Mouse (Mus musculus) embryonic facial prominence, embryonic 10.5 days (tissue): ENCODE results near the gene Ubr4. TPM values are rescaled to one million over a fixed set of nuclear protein-coding genes. Genes with fewer than 3 reads are reported as not detected.
A peak's percentile ranks its signal among the peaks of the same experiment; 100 is the strongest.
"Not testable (repeated sequence)": the region's sequence is repeated elsewhere in the genome, so short reads cannot be mapped to it uniquely, and the experiment has no call there.

Source experiments
- DNase-seq: peaks from one replicate; pipeline ENCODE4 v3.0.0-alpha.2; 2017; ENCODE audit warnings: low spot score
- H3K27ac ChIP-seq: fragments of 300-500 bp; sonication (generic); replicated peaks from 2 replicates; pipeline ENCODE4 v1.5.1; 2016; ENCODE audit warnings: mild to moderate bottlenecking
- H3K27me3 ChIP-seq: fragments of 300-500 bp; sonication (generic); replicated peaks from 2 replicates; pipeline ENCODE4 v1.6.1; 2016; ENCODE audit warnings: low read depth, mild to moderate bottlenecking; ENCODE audit not compliant: poor library complexity, severe bottlenecking
- H3K36me3 ChIP-seq: fragments of 300-500 bp; sonication (generic); replicated peaks from 2 replicates; pipeline ENCODE4 v1.6.1; 2016; ENCODE audit warnings: mild to moderate bottlenecking, moderate library complexity
- H3K4me1 ChIP-seq: fragments of 300-500 bp; sonication (generic); 2 replicates; pipeline ENCODE4 v1.6.1; 2016
- H3K4me3 ChIP-seq: fragments of 300-500 bp; sonication (generic); 2 replicates; pipeline ENCODE4 v1.5.1; 2016; ENCODE audit warnings: mild to moderate bottlenecking, moderate library complexity
- H3K9me3 ChIP-seq: fragments of 300-500 bp; sonication (generic); 2 replicates; pipeline ENCODE4 v1.6.1; 2016; ENCODE audit warnings: mild to moderate bottlenecking
- WGBS: fragments of 180-500 bp; shearing (Covaris S2); methylation state at CpG from one replicate; pipeline ENCODE4 v1.1.7; 2016; 5-methylcytosine and 5-hydroxymethylcytosine counted together
- polyA plus RNA-seq: library from polyadenylated mRNA; unstranded; fragments of >200 nt; fragmentation: Nextera tagmentation; extraction: Ambion mirVana; gene quantifications from 2 replicates; pipeline ENCODE4 v1.2.1, GENCODE M21; 2016

The Ubr4 gene
- polyA plus RNA-seq, 1 experiment from 2014 or later: 60.5 TPM

DNA sequence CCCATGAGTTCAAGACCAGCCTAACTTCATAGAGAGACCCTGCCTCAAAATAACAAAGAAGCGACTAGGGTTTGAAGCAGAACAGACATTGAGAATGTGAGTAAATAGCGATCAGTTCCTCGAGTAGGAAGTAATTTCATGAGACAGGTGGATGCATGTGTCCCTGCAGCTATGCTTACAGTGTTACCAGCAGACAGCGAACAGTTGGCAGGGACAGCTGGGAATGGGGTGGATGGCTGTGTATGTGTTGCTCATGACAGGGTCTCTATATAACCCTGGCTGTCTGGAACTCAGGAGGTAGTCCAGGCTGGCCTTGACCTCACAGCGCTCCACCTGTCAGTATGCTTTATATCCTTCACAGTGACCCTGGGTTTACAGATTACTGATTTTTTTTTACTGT, 15.6 kb downstream of the Ubr4 start:
- Histone ChIP-seq H3K4me1 (no peaks in the 10 kb centered on the region), H3K4me3 (no peak overlapping the region), H3K36me3 (peaks cover 99% of the 10 kb centered on the region), H3K27me3 (no peaks in the 10 kb centered on the region), H3K27ac (no peak overlapping the region), H3K9me3 (no peaks in the 10 kb centered on the region)
- 95% methylated on average over 5 of the region's 5 CpGs for WGBS
- DNase-seq: no peak

DNA sequence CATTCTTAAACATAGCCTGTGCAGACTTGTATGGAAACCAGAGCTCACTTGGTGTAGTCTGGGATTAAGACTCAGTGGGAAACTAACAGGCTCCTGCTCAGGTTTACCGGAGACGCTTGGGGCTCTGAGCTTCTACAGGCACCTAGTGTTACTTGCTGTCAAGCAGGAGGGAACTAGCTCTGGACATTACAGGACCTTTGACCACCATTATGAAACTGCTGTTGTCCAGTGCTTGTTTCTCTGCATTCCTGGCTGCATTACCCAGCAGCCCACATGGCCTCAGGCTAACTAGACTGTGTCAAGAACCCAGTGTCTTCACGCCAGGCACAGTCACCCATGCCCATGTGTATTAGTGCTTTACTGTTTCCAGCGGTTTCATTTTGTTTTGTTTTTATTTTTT, 20.7 kb downstream of the Ubr4 start:
- Histone ChIP-seq H3K36me3 (peaks cover 99% of the 10 kb centered on the region), H3K27me3 (no peaks in the 10 kb centered on the region), H3K27ac (no peak overlapping the region), H3K4me1 (no peaks in the 10 kb centered on the region), H3K4me3 (no peak overlapping the region), H3K9me3 (no peaks in the 10 kb centered on the region)
- no peak for DNase-seq
- 83% methylated on average over 4 of the region's 4 CpGs for WGBS

- Histone ChIP-seq H3K27ac (no peak overlapping the region), H3K4me3 (no peak overlapping the region), H3K4me1 (no peaks in the 10 kb centered on the region), H3K27me3 (no peaks in the 10 kb centered on the region), H3K9me3 (no peaks in the 10 kb centered on the region), H3K36me3 (peaks cover 96% of the 10 kb centered on the region)
- DNase-seq: no peak
- 91% methylated on average over 10 of the region's 10 CpGs for WGBS
Observed at GRCm38 (mm10) chr4:139373531-139373930, 21.1 kb downstream of the Ubr4 start.

DNA sequence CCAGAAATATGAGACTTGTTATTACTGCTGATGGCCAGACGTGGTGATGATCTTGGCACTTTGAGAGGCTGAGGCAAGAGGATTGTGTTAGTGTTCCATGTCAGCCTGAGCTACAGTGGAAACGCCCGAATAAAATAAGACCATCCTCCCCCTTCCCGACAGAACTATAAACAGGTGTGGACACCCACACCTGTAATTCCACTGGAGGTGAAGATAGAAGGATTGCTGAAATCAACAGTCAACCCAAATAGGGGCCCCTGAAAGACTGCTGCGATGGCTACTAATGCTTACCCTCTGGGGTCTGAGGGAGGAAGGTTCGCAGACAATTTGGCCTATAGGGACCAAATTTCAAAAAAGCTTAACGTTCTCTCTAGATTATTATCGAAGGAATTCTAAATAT, 27.3 kb downstream of the Ubr4 start:
- peaks cover 36% of the 10 kb centered on the region for H3K36me3 ChIP-seq

DNA sequence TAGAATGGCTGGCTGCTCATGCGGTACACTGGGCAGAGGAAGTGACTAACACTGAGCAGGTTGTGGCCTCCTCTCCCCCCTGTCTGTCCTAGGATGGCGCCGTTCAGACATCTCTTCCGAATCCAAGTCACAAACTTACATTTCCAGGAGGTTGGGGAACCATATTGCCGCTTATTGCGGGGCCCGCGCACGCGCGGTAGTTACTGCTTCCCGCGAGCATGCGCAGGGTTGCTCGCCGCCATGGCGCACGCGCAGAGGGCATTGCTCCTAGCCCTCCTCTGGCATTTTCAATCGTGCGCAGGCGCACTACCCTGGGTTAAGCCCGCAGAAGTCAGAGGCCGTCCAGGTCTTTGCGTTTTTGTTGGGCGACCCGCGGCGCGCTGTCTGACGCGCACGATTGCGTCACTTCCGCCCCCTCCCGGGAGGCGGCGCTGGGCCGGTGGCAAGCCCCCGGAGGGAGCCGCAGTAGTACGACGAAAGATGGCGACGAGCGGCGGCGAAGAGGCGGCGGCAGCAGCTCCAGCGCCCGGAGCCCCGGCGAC, 27.9 kb downstream of the Ubr4 start:
- peaks cover 27% of the 10 kb centered on the region for H3K4me1 ChIP-seq

More for the DNA sequence above, 27.3 kb downstream of the Ubr4 start:
- no peaks in the 10 kb centered on the region for H3K27me3 ChIP-seq
- DNase-seq: no peak
- no peaks in the 10 kb centered on the region for H3K9me3 ChIP-seq
- 15% methylated on average over 8 of the region's 8 CpGs for WGBS
- H3K4me3 ChIP-seq: peak overlapping the region; percentile 97
- peaks cover 27% of the 10 kb centered on the region for H3K4me1 ChIP-seq
- H3K27ac ChIP-seq: peak overlapping the region; percentile 88

DNA sequence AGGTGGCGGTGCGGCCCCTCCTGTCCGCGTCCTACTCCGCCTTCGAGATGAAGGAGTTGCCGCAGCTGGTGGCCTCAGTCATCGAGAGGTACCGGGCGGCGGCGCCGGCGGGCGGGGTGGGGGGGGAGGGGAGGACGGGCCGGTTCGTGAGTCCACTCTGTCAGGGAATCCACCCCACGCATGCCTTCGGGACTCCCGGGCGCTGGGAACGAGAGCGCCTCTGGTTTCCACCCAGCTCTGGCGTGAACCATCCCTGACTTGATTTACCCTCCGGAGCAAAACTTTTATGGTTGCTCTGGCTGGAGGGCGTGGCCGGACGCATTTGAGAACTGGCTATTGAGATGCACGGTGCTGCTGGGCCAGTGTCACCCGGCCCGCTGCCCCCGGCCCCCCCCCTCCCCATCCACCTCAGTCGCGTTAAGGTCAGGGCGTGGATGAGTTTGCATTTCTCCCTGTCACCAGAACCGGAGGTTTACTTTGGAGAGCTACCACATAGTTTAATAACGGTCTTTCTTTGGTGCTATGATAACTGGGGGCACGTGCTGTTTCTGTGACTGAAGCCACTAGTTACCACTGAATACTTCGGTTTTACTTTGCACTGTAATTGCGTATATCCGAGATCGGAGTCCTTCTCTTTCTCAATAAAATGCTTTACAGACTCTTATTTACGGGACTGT, 28.5 kb downstream of the Ubr4 start:
- peaks cover 24% of the 10 kb centered on the region for H3K36me3 ChIP-seq
- H3K4me1 ChIP-seq: peaks cover 27% of the 10 kb centered on the region
- H3K9me3 ChIP-seq: no peaks in the 10 kb centered on the region
- WGBS: 4% methylated on average over 43 of the region's 44 CpGs
- H3K4me3 ChIP-seq: peak overlapping the region; percentile 97
- H3K27ac ChIP-seq: peak overlapping the region; percentile 88
- H3K27me3 ChIP-seq: no peaks in the 10 kb centered on the region
- DNase-seq: no peak

More for the DNA sequence above, 27.9 kb downstream of the Ubr4 start:
- WGBS: under 1% methylated on average over 54 of the region's 54 CpGs
- Histone ChIP-seq H3K27ac (peak overlapping the region; percentile 88), H3K4me3 (peak overlapping the region; percentile 97), H3K9me3 (no peaks in the 10 kb centered on the region), H3K36me3 (peaks cover 30% of the 10 kb centered on the region), H3K27me3 (no peaks in the 10 kb centered on the region)
- peak; percentile 100 for DNase-seq

- DNase-seq: no peak
- H3K36me3 ChIP-seq: peaks cover 18% of the 10 kb centered on the region
- H3K9me3 ChIP-seq: no peaks in the 10 kb centered on the region
- peak overlapping the region; percentile 88; the same call in 1 of the 2 replicates for H3K27ac ChIP-seq
- WGBS: 63% methylated on average over 4 of the region's 4 CpGs
- peak overlapping the region; percentile 97 for H3K4me3 ChIP-seq
- H3K27me3 ChIP-seq: no peaks in the 10 kb centered on the region
- H3K4me1 ChIP-seq: peaks cover 27% of the 10 kb centered on the region
Observed at GRCm38 (mm10) chr4:139381452-139381845, 29.0 kb downstream of the Ubr4 start.

- Histone ChIP-seq H3K27me3 (no peaks in the 10 kb centered on the region), H3K9me3 (no peaks in the 10 kb centered on the region), H3K36me3 (peaks cover 10% of the 10 kb centered on the region), H3K27ac (no peak overlapping the region), H3K4me1 (peaks cover 27% of the 10 kb centered on the region), H3K4me3 (peak overlapping the region; percentile 97; the same call in 1 of the 2 replicates)
- DNase-seq: no peak
- 85% methylated on average over 7 of the region's 7 CpGs for WGBS
Observed at GRCm38 (mm10) chr4:139382231-139382630, 29.8 kb downstream of the Ubr4 start.

GRCm38 (mm10) chr4:139385841-139386240, 33.4 kb downstream of the Ubr4 start:
- not testable (repeated sequence) for DNase-seq, H3K27me3 ChIP-seq, H3K27ac ChIP-seq, H3K9me3 ChIP-seq, H3K4me3 ChIP-seq
- Histone ChIP-seq H3K36me3 (peaks cover 27% of the 10 kb centered on the region), H3K4me1 (peaks cover 22% of the 10 kb centered on the region)
- WGBS: 92% methylated on average over 5 of the region's 5 CpGs

- peaks cover 12% of the 10 kb centered on the region for H3K4me1 ChIP-seq
- no peaks in the 10 kb centered on the region for H3K27me3 ChIP-seq
- H3K36me3 ChIP-seq: peaks cover 37% of the 10 kb centered on the region
- no peaks in the 10 kb centered on the region for H3K9me3 ChIP-seq
- WGBS: 70% methylated on average over 6 of the region's 6 CpGs
- no peak overlapping the region for H3K27ac ChIP-seq
- DNase-seq: no peak
- H3K4me3 ChIP-seq: no peak overlapping the region
Observed at GRCm38 (mm10) chr4:139386869-139387319, 34.5 kb downstream of the Ubr4 start.

GRCm38 (mm10) chr4:139389557-139389956, 37.1 kb downstream of the Ubr4 start:
- H3K27me3 ChIP-seq: no peaks in the 10 kb centered on the region
- H3K4me3 ChIP-seq: no peak overlapping the region
- no peaks in the 10 kb centered on the region for H3K9me3 ChIP-seq
- H3K4me1 ChIP-seq: no peaks in the 10 kb centered on the region
- peaks cover 62% of the 10 kb centered on the region for H3K36me3 ChIP-seq
- 71% methylated on average over 4 of the region's 4 CpGs for WGBS
- no peak for DNase-seq
- no peak overlapping the region for H3K27ac ChIP-seq

DNA sequence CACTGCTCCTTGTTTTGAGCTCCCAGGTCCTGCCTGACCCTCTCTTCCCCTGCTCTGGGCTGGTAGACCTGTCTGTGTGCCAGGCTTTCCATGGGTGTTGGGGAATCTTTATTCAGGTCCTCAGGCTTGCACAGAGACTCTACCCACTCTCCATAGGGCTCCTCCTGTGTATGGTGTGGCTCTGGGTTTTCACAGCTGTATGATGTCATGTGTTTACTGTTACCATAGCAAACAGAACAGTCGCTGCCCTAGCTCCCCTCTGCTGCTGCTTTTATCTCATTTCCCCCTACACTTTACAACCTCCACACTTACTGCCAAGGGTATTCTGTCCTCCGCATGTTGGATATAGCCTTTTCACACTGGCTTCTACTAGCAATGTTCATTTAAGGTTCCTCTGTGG, 43.0 kb downstream of the Ubr4 start:
- peaks cover 98% of the 10 kb centered on the region for H3K36me3 ChIP-seq

GRCm38 (mm10) chr4:139400487-139400886, 48.1 kb downstream of the Ubr4 start:
- H3K4me3 ChIP-seq: no peak overlapping the region
- DNase-seq: no peak
- peaks cover 4% of the 10 kb centered on the region; the same call in 1 of the 2 replicates for H3K4me1 ChIP-seq
- no peaks in the 10 kb centered on the region for H3K9me3 ChIP-seq
- WGBS: 60% methylated on average over 5 of the region's 5 CpGs
- H3K27ac ChIP-seq: no peak overlapping the region
- H3K27me3 ChIP-seq: no peaks in the 10 kb centered on the region
- H3K36me3 ChIP-seq: peaks cover 100% of the 10 kb centered on the region

More for the DNA sequence above, 43.0 kb downstream of the Ubr4 start:
- H3K4me3 ChIP-seq: no peak overlapping the region
- no peak for DNase-seq
- H3K27me3 ChIP-seq: no peaks in the 10 kb centered on the region
- H3K27ac ChIP-seq: no peak overlapping the region
- H3K9me3 ChIP-seq: no peaks in the 10 kb centered on the region
- 89% methylated on average over 2 of the region's 2 CpGs for WGBS
- peaks cover 3% of the 10 kb centered on the region; the same call in 1 of the 2 replicates for H3K4me1 ChIP-seq
